Mouse (Mus musculus) forebrain, embryonic 12.5 days (tissue): ENCODE results near the gene Ropn1l. TPM values are rescaled to one million over a fixed set of nuclear protein-coding genes. Genes with fewer than 3 reads are reported as not detected.

Source experiments
- ATAC-seq: fragments of 200-750 bp; cut with Nextera tagmentation; 2 replicates; pipeline ENCODE4 v1.8.0; 2017; ENCODE audit warnings: moderate TSS enrichment; ENCODE audit not compliant: low FRiP score
- H3K27ac ChIP-seq: fragments of 300-500 bp; sonication (generic); 2 replicates; pipeline ENCODE4 v1.5.1; 2016; ENCODE audit warnings: mild to moderate bottlenecking
- H3K27me3 ChIP-seq: fragments of 300-500 bp; sonication (generic); 2 replicates; pipeline ENCODE4 v1.6.1; 2016; ENCODE audit warnings: mild to moderate bottlenecking
- H3K36me3 ChIP-seq: fragments of 300-500 bp; sonication (generic); replicated peaks from 2 replicates; pipeline ENCODE4 v1.6.1; 2016; ENCODE audit warnings: mild to moderate bottlenecking
- H3K4me1 ChIP-seq: fragments of 300-500 bp; sonication (generic); 2 replicates; pipeline ENCODE4 v1.6.1; 2016
- H3K4me2 ChIP-seq: fragments of 300-500 bp; sonication (generic); 2 replicates; pipeline ENCODE4 v1.6.1; 2016; ENCODE audit warnings: mild to moderate bottlenecking, moderate library complexity
- H3K4me3 ChIP-seq: fragments of 300-500 bp; sonication (generic); replicated peaks from 2 replicates; pipeline ENCODE4 v1.5.1; 2016; ENCODE audit warnings: mild to moderate bottlenecking
- H3K9ac ChIP-seq: fragments of 300-500 bp; sonication (generic); 2 replicates; pipeline ENCODE4 v1.6.1; 2016; ENCODE audit warnings: mild to moderate bottlenecking
- H3K9me3 ChIP-seq: fragments of 300-500 bp; sonication (generic); 2 replicates; pipeline ENCODE4 v1.6.1; 2016
- WGBS: fragments of 180-500 bp; shearing (Covaris S2); methylation state at CpG from one replicate; pipeline ENCODE4 v1.1.7; 2016; 5-methylcytosine and 5-hydroxymethylcytosine counted together
- polyA plus RNA-seq: library from polyadenylated mRNA; unstranded; fragments of >200 nt; fragmentation: Nextera tagmentation; extraction: Ambion mirVana; gene quantifications from 2 replicates; pipeline ENCODE4 v1.2.1, GENCODE M21; 2016

Gene Ropn1l
- polyA plus RNA-seq, 1 experiment from 2014 or later, result 2.3 TPM

DNA sequence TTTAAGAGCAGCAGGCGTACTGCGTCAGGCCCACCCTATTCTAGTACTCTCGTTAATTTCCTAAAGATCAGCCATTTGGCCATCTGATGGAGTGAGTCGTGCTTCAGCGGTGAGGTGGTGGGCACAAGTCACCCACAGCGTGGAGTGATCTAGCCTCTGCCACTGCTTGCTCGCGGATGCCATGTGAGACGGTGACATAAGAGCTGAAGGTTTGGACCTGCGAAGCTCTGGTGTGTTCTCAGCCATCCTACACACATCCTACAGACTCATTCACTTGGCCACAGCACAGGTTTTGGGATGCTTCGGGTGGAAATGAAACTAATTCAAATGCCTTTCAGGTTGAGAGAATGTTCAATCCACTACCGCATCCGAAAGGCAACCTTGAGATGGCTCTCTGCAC is 54.8 kb downstream of the Ropn1l start:
- Histone ChIP-seq H3K4me1 (peaks cover 17% of the 10 kb centered on the region), H3K36me3 (no peaks in the 10 kb centered on the region), H3K9ac (no peak overlapping the region), H3K9me3 (no peaks in the 10 kb centered on the region), H3K27me3 (no peaks in the 10 kb centered on the region), H3K27ac (no peak overlapping the region), H3K4me2 (no peak overlapping the region), H3K4me3 (no peak overlapping the region)
- no peak for ATAC-seq
- WGBS, result 92% methylated on average over 13 of the region's 13 CpGs

DNA sequence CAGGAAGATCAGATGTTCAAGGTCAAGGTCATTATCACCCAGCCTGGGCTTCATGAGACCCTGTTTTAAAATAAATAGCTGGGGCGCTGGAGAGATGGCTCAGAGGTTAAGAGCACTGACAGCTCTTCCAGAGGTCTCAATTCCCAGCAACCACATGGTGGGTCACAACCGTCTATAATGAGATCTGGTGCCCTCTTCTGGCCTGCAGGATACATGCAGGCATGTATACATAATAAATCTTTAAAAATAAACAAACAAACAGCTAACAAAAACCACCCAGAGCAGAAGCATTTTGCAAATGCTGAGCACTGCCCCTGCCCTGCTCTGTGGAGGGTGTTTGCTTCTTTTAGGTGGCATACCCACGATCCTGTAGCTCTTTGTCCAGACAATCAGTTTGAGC is 56.2 kb downstream of the Ropn1l start:
- no peak overlapping the region for H3K9ac ChIP-seq
- ATAC-seq, result no peak
- WGBS, result 80% methylated on average over 3 of the region's 3 CpGs

DNA sequence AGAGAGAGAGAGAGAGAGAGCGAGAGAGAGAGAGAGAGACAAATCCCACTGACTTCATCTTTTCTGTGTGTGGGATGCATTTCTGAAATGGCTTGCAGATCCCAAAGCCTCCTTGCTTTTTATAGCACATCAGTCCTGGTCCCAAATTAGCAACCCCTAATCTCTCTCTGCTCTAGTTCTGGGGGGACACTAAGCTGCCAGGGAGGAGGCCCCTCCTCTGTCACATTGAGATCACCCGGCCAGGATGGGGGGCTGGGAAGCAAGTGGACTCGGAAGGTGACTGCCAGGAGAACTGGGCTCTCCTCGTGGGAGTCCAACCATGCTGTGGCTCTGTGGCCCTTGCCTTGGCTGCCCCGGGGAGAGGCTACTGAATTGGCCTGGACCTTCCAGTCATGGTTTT is 56.8 kb downstream of the Ropn1l start:
- WGBS, result 86% methylated on average over 5 of the region's 5 CpGs
- Histone ChIP-seq H3K9ac (no peak overlapping the region), H3K27me3 (no peaks in the 10 kb centered on the region), H3K4me2 (no peak overlapping the region), H3K36me3 (no peaks in the 10 kb centered on the region), H3K4me1 (peaks cover 2% of the 10 kb centered on the region), H3K9me3 (no peaks in the 10 kb centered on the region), H3K27ac (no peak overlapping the region), H3K4me3 (no peak overlapping the region)
- ATAC-seq, result no peak

More for the DNA sequence above, 56.2 kb downstream of the Ropn1l start:
- no peaks in the 10 kb centered on the region for H3K36me3 ChIP-seq
- peaks cover 7% of the 10 kb centered on the region for H3K4me1 ChIP-seq
- H3K4me3 ChIP-seq, result no peak overlapping the region
- H3K9me3 ChIP-seq, result no peaks in the 10 kb centered on the region
- H3K27me3 ChIP-seq, result no peaks in the 10 kb centered on the region
- H3K27ac ChIP-seq, result no peak overlapping the region
- H3K4me2 ChIP-seq, result no peak overlapping the region

DNA sequence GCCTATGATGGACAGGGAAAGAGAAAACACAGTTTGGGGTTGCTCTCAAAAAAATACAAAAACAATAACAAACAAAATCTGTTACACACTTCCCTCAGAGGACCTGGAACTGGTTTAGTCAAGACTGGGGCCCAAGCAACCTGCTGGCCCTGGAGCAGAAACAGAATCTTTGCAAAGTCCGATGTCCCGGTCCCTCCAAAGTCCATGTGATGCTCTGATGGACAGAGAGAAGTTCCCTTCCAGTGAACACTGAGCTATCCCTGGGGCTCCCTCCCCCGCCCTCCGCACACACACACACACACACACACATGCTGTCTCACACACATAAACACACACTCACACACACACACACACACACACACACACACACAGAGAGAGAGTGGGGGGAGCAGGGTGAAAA is 57.6 kb downstream of the Ropn1l start:
- no peak overlapping the region for H3K4me3 ChIP-seq
- ATAC-seq, result no peak

DNA sequence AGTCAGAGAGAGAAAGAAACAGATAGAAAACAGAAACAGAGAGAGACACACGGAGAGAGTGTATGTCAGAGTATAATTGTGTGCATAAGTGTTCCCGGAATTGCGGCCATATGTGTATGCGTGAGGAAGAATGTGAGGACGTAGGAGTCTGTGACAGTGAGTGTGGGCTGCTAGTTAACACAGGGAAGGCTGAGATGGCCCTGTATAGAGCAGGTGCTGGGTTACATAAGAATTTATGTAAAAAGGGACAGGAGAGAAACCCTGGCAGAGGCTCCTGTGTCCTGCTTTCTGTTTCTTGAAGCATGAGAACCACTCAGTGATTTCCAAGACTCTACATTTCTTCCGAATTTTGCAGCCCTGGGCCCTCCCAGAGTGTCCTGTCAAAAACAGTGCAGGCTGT is 60.1 kb downstream of the Ropn1l start:
- Histone ChIP-seq H3K9me3 (no peaks in the 10 kb centered on the region), H3K27me3 (no peaks in the 10 kb centered on the region), H3K4me3 (no peak overlapping the region), H3K36me3 (no peaks in the 10 kb centered on the region), H3K4me1 (no peaks in the 10 kb centered on the region), H3K27ac (no peak overlapping the region), H3K9ac (no peak overlapping the region), H3K4me2 (no peak overlapping the region)
- ATAC-seq, result no peak
- 86% methylated on average over 6 of the region's 6 CpGs for WGBS

More for the DNA sequence above, 57.6 kb downstream of the Ropn1l start:
- Histone ChIP-seq H3K36me3 (no peaks in the 10 kb centered on the region), H3K27me3 (no peaks in the 10 kb centered on the region), H3K4me1 (no peaks in the 10 kb centered on the region), H3K4me2 (no peak overlapping the region), H3K27ac (no peak overlapping the region), H3K9ac (no peak overlapping the region), H3K9me3 (no peaks in the 10 kb centered on the region)
- WGBS, result 97% methylated on average over 4 of the region's 4 CpGs

DNA sequence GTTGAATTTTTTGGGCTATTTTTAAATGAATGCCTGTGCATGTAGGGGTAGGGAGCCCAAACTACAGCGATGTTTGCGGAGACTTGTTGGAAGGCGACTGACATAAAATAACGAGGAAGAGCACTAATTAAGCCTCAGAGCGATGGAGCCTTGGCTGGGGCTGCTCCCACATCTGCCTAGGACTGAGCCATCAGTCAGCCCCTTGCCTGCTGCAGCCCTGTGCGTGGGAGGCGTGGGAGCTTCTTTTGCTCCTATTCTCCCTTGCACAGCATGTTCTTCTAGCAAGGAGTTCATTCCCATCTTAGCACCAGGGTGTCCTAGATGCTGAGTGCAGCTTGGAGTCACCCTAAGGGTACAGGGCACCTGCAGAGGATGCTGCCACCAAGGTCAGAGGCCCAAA is 60.8 kb downstream of the Ropn1l start:
- Histone ChIP-seq H3K9ac (no peak overlapping the region), H3K4me2 (no peak overlapping the region), H3K9me3 (0 out of 2 replicates have a peak, but pooled peaks cover under 1% of the 10 kb centered on the region), H3K4me3 (no peak overlapping the region), H3K27ac (no peak overlapping the region), H3K36me3 (no peaks in the 10 kb centered on the region), H3K4me1 (no peaks in the 10 kb centered on the region), H3K27me3 (no peaks in the 10 kb centered on the region)
- no peak for ATAC-seq
- WGBS, result 63% methylated on average over 7 of the region's 7 CpGs

DNA sequence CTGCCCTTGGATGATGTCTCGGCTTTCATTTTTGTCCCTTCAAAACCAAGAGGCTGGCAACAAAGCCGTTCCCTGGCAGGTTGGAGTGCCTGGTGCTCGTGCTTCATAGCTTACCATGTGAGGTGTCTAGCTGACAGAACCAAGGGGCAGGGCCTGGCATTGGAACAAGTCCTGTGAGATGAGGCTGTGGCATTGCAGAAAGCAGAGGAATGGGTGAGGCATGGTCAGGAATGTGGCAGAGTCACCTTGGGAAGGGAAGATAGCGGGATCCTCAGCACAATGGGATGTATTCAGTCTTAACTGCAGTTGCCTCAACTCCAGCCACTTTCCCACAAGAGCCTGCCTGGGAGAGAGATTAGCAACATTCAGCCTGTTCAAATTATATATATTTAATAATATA is 61.4 kb downstream of the Ropn1l start:
- Histone ChIP-seq H3K4me3 (no peak overlapping the region), H3K4me1 (no peaks in the 10 kb centered on the region), H3K9me3 (0 out of 2 replicates have a peak, but pooled peaks cover 6% of the 10 kb centered on the region), H3K27me3 (no peaks in the 10 kb centered on the region), H3K27ac (no peak overlapping the region), H3K9ac (no peak overlapping the region), H3K4me2 (no peak overlapping the region), H3K36me3 (no peaks in the 10 kb centered on the region)
- WGBS, result 85% methylated on average over 4 of the region's 4 CpGs
- no peak for ATAC-seq

Other genes starting within 250 kb of the Ropn1l start
- gene Dap, start 229.4 kb downstream of the Ropn1l start, polyA plus RNA-seq, result 30.0 and 34.0 TPM in 2 replicates
- 0.60 and 0.70 TPM in 2 replicates for gene Ankrd33b, start 86.0 kb downstream of the Ropn1l start, polyA plus RNA-seq
- 79.0 and 84.5 TPM in 2 replicates for gene March6, start 77.3 kb upstream of the Ropn1l start, polyA plus RNA-seq
- gene Cmbl, start 111.7 kb upstream of the Ropn1l start, polyA plus RNA-seq, result 1.5 and 2.1 TPM in 2 replicates
- 617 and 631 TPM in 2 replicates for gene Cct5, start 148.1 kb upstream of the Ropn1l start, polyA plus RNA-seq
- gene Fam173b, start 148.1 kb upstream of the Ropn1l start, polyA plus RNA-seq, result 12.5 and 13.2 TPM in 2 replicates